Mouse (Mus musculus): ENCODE results near the gene Epn3. TPM values are rescaled to one million over a fixed set of nuclear protein-coding genes. Genes with fewer than 3 reads are reported as not detected.

The Epn3 gene
- polyA plus RNA-seq, 1 experiment: 0.53 TPM

GRCm38 (mm10) chr11:94457001-94457400, 42.8 kb downstream of the Epn3 start:
- Histone ChIP-seq H3K4me3 (ENCODE audit: insufficient read depth, low read length) (no peak overlapping the region), H3K4me1 (ENCODE audit: control insufficient read depth, insufficient read depth, low read length) (no peaks in the 10 kb centered on the region), H3K27ac (ENCODE audit: insufficient read depth, low read length) (no peak overlapping the region)
- no peak for TF ChIP-seq CTCF (IDR thresholded peaks at IDR 0.05; ENCODE audit: borderline replicate concordance, insufficient read depth, low read length)
- no peak for TF ChIP-seq POLR2A (IDR thresholded peaks at IDR 0.05; ENCODE audit: low read depth, low read length)

DNA sequence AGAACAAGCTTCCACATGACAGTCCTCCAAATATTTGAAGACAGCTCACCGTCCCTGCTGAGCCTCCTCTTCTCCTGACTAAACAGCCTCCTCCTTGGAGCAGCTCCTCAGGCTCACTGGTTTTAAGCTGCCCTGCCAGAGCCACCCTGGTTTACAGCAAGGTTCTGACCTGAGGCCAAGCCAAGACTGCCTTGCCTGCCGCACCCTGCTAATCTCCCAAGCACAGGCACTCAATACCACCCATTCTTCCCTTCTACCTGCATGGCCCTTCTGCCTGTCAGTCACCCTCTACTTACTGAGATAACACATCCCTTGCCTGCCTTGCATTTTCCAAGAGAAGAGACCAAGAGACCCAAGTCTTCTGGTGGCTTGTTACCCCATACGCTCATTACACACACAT, 43.4 kb downstream of the Epn3 start:
- H3K4me3 ChIP-seq (ENCODE audit: insufficient read depth, low read length): no peak overlapping the region
- no peaks in the 10 kb centered on the region for H3K4me1 ChIP-seq (ENCODE audit: control insufficient read depth, insufficient read depth, low read length)
- TF ChIP-seq CTCF (IDR thresholded peaks at IDR 0.05; ENCODE audit: borderline replicate concordance, insufficient read depth, low read length) (no peak), POLR2A (IDR thresholded peaks at IDR 0.05; ENCODE audit: low read depth, low read length) (no peak)
- H3K27ac ChIP-seq (ENCODE audit: insufficient read depth, low read length): no peak overlapping the region

DNA sequence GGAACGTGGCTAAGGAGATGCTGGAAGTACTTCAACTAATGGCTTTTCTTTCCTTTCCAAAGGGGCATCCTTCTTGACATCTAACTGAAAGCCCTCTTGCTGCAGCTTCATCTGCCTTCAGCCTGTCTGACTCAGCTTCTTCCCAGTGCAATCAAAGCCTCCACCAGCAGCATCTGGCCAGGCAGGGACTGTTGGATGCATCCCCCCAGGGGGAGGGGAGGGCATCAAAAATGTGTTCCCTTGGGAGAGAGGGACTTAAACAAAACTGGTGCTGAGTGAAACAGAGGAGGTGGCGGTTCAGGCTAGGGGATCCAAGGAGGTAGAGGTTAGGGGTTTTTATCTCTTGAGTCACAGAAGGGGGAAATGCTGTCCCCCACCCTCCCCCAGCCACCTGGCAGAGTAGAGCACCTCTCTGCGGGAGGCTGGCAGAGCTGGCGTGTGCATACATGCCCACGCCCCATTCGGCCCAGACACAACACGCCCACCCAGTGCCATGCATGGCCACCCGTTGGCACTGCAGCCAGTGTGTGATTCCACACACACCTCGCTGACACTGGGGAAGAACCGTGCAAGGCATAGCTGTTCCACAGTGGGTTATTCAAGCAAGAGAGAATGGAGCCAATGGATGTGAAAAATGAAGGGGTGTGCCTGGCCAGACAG, 44.5 kb downstream of the Epn3 start:
- Histone ChIP-seq H3K27ac (ENCODE audit: insufficient read depth, low read length) (no peak overlapping the region), H3K4me1 (ENCODE audit: control insufficient read depth, insufficient read depth, low read length) (no peaks in the 10 kb centered on the region), H3K4me3 (ENCODE audit: insufficient read depth, low read length) (no peak overlapping the region)
- TF ChIP-seq CTCF (IDR thresholded peaks at IDR 0.05; ENCODE audit: borderline replicate concordance, insufficient read depth, low read length): no peak
- no peak for TF ChIP-seq POLR2A (IDR thresholded peaks at IDR 0.05; ENCODE audit: low read depth, low read length)

GRCm38 (mm10) chr11:94454756-94455155, 45.0 kb downstream of the Epn3 start:
- no peak for TF ChIP-seq CTCF (IDR thresholded peaks at IDR 0.05; ENCODE audit: borderline replicate concordance, insufficient read depth, low read length)
- no peak for TF ChIP-seq POLR2A (IDR thresholded peaks at IDR 0.05; ENCODE audit: low read depth, low read length)
- Histone ChIP-seq H3K27ac (ENCODE audit: insufficient read depth, low read length) (no peak overlapping the region), H3K4me3 (ENCODE audit: insufficient read depth, low read length) (no peak overlapping the region), H3K4me1 (ENCODE audit: control insufficient read depth, insufficient read depth, low read length) (no peaks in the 10 kb centered on the region)

DNA sequence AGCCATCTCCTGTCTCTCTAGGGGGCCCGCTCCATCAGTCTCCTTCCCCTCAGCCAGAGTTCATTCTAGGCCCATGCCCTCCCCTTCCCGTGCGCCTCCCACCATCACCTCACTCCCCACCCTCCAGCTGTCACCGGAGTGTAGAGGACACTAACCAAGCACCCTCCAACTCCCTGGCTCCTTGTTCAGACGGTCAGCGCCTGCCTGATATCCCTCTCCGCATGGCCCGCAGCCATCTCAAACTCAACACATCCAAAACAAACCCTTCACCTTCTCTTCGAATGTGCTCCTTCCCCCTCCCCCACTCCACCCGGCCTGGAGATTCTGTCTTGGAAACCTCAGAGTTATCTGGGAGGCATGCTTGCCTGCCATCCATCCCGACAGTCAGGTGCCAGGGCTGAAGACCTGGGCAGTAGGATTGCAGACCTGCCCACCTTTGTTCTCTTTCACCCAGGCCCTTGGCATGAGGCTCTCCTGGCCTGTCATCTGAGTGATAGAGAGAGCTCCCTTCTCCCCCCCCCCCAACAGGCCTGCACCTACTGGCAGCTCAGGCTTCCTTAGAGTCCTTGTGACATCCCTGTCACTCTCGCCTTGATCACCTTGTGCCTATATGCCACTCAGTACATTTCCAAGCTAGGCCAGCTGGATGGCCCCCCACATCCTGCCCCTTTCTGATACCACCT, 48.5 kb downstream of the Epn3 start:
- H3K4me1 ChIP-seq (ENCODE audit: control insufficient read depth, insufficient read depth, low read length): no peaks in the 10 kb centered on the region
- no peak overlapping the region for H3K27ac ChIP-seq (ENCODE audit: insufficient read depth, low read length)
- no peak for TF ChIP-seq POLR2A (IDR thresholded peaks at IDR 0.05; ENCODE audit: low read depth, low read length)
- no peak overlapping the region for H3K4me3 ChIP-seq (ENCODE audit: insufficient read depth, low read length)

- H3K27ac ChIP-seq (ENCODE audit: insufficient read depth, low read length): no peak overlapping the region
- no peaks in the 10 kb centered on the region for H3K4me1 ChIP-seq (ENCODE audit: control insufficient read depth, insufficient read depth, low read length)
- no peak overlapping the region for H3K4me3 ChIP-seq (ENCODE audit: insufficient read depth, low read length)
- TF ChIP-seq CTCF (IDR thresholded peaks at IDR 0.05; ENCODE audit: borderline replicate concordance, insufficient read depth, low read length) (no peak), POLR2A (IDR thresholded peaks at IDR 0.05; ENCODE audit: low read depth, low read length) (no peak)
Observed at GRCm38 (mm10) chr11:94449886-94450285, 49.9 kb downstream of the Epn3 start.

GRCm38 (mm10) chr11:94449239-94449638, 50.5 kb downstream of the Epn3 start:
- no peak for TF ChIP-seq POLR2A (IDR thresholded peaks at IDR 0.05; ENCODE audit: low read depth, low read length)
- no peak for TF ChIP-seq CTCF (IDR thresholded peaks at IDR 0.05; ENCODE audit: borderline replicate concordance, insufficient read depth, low read length)
- Histone ChIP-seq H3K4me1 (ENCODE audit: control insufficient read depth, insufficient read depth, low read length) (no peaks in the 10 kb centered on the region), H3K27ac (ENCODE audit: insufficient read depth, low read length) (no peak overlapping the region)

GRCm38 (mm10) chr11:94447017-94447416, 52.8 kb downstream of the Epn3 start:
- TF ChIP-seq POLR2A (IDR thresholded peaks at IDR 0.05; ENCODE audit: low read depth, low read length): no peak
- no peak for TF ChIP-seq CTCF (IDR thresholded peaks at IDR 0.05; ENCODE audit: borderline replicate concordance, insufficient read depth, low read length)
- H3K4me3 ChIP-seq (ENCODE audit: insufficient read depth, low read length): no peak overlapping the region
- H3K27ac ChIP-seq (ENCODE audit: insufficient read depth, low read length): no peak overlapping the region
- H3K4me1 ChIP-seq (ENCODE audit: control insufficient read depth, insufficient read depth, low read length): no peaks in the 10 kb centered on the region

More at GRCm38 (mm10) chr11:94449239-94449638, 50.5 kb downstream of the Epn3 start:
- H3K4me3 ChIP-seq (ENCODE audit: insufficient read depth, low read length): no peak overlapping the region

- no peak for TF ChIP-seq POLR2A (IDR thresholded peaks at IDR 0.05; ENCODE audit: low read depth, low read length)
- no peak for TF ChIP-seq CTCF (IDR thresholded peaks at IDR 0.05; ENCODE audit: borderline replicate concordance, insufficient read depth, low read length)
- no peak overlapping the region for H3K27ac ChIP-seq (ENCODE audit: insufficient read depth, low read length)
- no peak overlapping the region for H3K4me3 ChIP-seq (ENCODE audit: insufficient read depth, low read length)
- H3K4me1 ChIP-seq (ENCODE audit: control insufficient read depth, insufficient read depth, low read length): no peaks in the 10 kb centered on the region
Observed at GRCm38 (mm10) chr11:94445300-94445699, 54.5 kb downstream of the Epn3 start.

GRCm38 (mm10) chr11:94444829-94445228, 54.9 kb downstream of the Epn3 start:
- Histone ChIP-seq H3K4me1 (ENCODE audit: control insufficient read depth, insufficient read depth, low read length) (no peaks in the 10 kb centered on the region), H3K4me3 (ENCODE audit: insufficient read depth, low read length) (no peak overlapping the region), H3K27ac (ENCODE audit: insufficient read depth, low read length) (no peak overlapping the region)
- TF ChIP-seq POLR2A (IDR thresholded peaks at IDR 0.05; ENCODE audit: low read depth, low read length) (no peak), CTCF (IDR thresholded peaks at IDR 0.05; ENCODE audit: borderline replicate concordance, insufficient read depth, low read length) (no peak)

Data from embryonic fibroblast, embryonic 13.5 days (primary cell).